Mouse (Mus musculus) urinary bladder, postnatal 10 days (tissue): ENCODE data around the gene 2610001J05Rik.
"Not testable (repeated sequence)": the region's sequence is repeated elsewhere in the genome, so short reads cannot be mapped to it uniquely, and the experiment has no call there.

Source experiments
- DNase-seq: peaks from one replicate; pipeline ENCODE4 v3.0.0; 2022; ENCODE audit warnings: low spot score

The 2610001J05Rik gene

DNA sequence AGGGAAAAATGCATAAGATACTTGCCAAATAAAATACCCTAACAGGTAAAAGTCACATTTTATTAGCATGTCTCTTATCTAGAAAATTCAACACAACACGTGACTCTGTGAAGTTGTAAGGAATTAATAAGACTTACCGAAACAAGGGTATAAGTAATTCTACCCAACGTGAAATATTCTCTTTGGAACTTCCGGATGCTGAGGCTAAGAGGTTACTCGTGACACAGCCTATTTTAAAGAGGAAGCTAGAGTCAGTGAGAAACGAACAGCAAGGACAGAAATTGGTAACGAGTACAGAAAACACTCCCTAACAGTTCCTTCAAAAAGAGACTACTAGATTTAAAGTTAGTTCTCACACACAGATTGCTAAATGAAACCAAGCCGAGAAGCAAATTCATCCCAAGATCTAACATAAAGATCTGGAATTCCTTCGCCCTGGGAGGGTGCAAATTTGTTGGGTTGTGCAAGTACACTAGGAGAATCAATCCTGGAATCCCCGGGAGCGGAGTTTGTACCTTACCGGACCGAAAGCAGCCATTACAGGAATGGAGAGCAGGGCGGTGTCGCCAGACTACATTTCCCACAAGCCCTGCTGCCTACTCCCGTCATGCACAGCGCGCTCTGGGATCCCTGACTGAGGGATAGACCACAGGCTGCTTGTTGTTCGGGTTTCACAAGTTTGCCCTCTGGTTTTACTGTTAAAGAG lies at the start of gene 2610001J05Rik:
Gene 2610001J05Rik (minus strand): TSS at position 600 of the 706 bp plus-strand sequence.
- DNase-seq = peak; percentile 54

DNA sequence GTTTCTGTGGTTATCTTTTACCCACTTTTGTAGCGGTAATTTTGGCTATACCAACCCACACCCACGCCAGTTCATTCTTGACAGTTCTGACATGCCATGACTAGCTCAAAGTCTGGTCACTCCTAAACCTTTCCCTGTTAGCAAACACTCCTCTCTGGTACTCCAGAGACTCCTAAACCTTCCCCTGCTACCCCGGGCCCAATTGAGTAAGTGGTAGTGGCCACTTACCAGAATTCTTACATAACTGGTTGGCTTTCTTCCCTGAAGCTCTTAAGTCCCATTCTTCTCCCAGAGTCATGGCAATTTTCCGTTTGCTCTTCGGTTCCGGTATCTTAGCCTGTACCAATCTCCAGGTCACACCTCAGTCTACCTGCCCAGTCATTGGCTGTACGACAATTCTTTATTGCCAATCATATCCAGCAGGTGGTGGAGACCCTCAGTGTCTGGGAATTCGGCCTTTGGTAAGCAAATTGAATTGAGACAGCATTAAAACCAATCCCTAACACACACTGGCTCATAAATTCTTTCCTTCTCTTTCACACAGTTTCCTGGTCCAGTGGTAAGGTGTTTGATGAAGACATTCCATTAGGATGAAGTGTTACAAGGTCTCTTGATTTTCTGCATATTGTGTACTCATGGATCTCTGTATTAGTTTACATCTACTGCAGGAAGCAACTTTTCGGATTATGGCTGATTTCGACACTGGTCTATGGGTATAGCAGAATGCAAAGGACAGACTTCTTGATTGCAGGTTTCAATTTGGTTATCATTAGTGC lies 38.6 kb upstream of the 2610001J05Rik start:
- no peak for DNase-seq

DNA sequence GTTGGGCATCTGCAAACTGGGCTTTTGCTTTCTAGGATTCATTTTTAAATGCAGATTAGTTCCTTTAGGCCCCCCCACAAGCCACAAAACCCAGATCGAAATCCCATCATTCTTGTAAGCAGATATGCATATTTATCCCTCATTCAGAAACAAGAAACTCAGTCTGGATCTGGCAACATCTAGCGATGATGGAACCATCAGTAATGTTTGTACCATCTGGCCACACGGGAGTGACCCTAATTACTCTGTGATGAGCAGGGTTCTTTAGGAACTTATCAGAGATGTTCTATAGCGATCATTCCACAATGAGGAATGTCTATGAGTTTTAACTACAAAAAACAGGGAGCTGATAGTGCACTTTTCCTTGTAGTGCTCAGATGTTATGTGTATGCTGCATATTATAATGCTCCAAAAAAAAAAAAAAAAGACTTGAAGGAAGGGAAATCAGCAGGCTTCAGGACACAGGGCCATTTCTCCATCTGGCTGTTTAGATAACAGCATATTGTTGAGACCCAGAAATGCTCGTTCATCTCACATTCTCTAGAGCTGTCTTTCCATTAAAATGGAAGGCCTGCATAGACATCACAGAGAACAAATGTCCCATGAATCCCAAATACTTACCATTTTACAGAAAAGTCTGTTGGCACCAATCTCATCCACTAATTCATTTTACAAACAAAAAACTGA lies 31.8 kb upstream of the 2610001J05Rik start:
- no peak for DNase-seq

DNA sequence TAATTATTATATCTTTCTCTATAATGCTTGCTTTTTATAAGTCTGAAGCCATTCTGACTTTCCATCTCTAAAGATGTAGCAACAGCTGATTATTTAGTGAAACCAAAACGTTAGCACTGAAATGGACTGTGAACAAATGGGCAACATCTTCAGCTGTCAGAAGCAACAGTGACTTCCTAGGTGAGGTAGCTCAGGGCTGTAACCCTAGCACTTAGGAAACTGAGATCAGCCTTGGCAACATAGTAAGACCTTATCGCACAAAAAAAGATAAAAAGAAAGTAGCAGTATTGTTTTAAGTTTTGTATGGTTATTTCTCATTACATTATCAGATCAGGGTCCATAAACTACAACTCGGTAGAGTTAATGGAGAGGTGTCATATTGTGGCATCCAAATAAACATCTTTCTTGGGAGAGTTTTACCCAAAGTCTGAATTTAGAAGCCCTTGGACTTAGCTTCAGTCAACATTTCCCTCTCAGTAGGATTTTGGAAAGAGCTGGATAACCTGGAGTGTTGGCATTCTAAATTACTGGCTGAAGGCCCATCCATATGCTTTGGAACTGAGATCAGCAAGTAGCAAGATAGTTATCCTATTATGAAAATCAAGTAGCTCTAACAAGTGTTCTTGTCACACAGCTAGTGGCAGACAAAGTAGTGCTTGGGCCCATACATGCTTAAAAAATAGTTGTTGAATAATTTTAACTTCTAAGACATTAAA lies 13.7 kb upstream of the 2610001J05Rik start:
- DNase-seq = no peak

DNA sequence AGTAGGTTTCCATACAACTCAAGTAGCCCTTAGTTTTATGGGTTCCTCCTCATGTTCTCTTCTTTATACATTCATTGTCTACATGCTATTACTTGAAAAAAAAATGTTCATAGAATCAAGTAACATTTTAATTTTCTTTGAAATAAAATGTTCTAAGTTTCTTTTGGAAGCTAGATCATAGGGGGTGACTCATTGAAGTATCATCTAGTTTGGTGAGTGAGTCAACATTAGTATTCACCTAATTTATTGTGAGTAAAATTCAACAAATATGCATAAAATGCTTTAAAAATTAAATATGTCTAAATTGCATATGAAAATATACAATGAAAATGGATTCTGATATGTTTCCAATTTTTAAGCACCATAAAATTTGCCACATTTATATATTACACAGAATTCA lies 11.6 kb upstream of the 2610001J05Rik start:
- DNase-seq = no peak

DNA sequence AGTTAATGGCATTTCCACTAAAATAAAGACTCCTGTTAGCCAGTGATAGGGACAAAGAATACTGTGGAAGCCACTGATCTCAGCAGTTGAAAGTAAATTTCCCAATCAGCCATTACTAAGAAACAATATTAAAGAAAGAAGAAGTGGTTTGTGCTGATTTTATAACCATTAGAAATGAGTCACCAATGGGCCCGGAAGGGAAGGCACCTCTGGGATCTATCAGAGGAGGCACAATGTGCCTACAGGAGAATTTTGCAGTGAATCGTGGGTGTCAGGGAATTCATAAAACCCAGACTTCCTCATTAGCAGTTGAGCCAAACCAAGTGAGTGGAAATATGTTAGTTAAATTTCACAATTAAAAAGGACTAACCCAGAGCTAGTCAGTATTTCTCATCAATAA lies 2.6 kb upstream of the 2610001J05Rik start:
- DNase-seq = no peak

DNA sequence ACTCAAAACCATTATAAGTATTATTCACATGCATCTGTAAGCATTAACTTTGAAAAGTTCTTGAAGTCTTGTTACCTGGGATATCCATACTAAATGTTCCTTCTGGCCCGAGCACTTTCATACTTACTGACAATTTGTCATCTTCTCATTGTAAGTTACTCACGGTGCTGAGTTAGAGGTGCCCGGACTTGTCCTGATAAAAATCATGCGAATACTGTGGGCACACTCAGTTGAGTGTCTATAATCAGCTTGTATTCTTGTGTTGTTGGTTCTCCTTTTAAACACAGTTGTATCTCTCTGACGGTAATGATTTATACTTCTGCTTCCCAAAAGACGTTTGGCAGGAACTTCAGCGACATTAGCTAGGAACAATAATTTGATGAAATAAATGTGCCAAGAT lies 758 bp upstream of the 2610001J05Rik start:
- no peak for DNase-seq

DNA sequence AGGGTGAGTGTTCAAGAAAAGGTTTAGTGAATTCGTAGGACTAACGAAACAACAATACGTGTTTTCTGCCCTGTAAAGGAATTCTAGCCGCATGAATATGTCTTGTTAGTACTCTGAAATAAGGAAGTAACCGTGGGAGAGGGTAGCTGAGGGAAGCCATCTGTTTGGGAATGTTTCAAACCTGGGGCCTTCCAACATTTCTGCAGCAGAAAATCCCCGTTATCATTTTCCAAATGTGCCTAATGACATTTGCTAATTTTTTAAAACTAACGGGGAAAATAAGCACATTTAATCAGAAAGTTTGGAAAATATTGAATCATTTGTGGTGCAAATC lies 274 bp upstream of the 2610001J05Rik start:
- no peak for DNase-seq

DNA sequence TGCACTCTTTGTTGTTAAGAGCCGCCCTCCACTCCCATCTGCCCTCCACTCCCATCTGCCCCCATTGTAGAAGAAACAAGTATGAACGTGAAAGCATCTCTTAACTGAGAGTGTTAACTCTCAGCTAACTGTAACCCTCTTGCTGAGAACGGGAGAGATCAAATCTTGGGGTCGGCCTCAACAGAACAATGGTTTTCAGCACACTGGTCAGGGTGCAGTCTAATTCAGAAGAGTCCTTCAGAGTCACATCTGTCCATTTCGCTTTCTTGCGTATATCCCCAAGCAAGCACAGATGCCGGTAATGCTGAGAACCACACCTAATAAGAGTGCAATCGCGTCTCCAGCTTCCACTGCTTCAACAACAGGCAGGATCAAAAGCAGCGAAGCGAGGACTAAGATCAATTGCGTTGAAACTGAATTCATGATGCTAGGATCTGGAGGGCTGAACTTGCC lies 1.0 kb downstream of the 2610001J05Rik start:
- no peak for DNase-seq

DNA sequence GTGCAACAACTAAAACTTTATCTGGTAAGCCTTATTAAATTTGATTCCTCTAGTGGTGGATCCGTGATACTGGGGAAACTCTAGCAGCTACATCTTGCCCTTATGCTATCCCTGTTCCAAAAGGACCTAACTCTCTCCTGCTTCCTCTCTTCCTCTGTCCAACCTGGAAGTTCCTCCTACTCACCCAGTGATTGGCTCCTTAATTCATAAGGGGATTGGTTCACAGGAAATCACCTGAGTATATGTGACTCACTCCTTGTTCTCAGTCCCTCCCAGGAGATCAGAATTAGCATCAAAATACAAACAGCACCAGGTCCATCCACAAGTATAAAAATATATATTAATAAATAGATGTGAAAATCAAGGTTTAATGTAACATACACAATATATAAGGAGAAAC lies 10.7 kb downstream of the 2610001J05Rik start:
- DNase-seq = no peak

DNA sequence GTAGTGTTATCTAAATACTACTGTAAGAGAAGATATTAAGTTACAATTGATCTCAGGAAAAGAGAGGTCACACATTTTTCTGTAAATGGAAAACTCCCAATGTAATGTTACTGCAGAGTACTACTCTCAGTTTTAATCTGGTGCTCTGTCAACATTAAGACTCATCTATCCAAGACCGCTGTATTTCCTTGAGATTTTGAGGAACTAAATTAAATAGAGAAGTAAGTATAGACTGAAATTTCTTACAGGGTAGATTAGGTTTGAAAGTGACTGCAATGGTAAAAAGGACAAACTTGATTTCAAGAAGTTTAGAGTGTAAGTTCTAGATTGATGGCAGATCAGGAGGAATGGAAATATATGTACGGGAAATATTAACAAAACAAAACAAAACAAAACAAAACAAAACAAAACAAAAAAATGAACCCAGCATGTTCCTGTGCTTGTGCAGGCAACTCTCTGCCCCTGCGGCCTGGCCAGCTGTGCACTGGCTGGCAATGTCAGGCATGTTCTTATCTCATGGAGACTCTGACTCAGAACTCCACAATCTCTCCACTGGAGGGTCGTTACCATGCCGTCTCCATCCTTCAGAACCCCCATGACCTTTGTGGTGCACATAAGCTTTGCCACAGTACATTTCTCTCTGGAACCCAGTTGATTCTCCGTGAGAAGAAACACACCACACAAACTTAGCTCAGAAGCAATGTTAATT lies 11.3 kb downstream of the 2610001J05Rik start:
- no peak for DNase-seq

DNA sequence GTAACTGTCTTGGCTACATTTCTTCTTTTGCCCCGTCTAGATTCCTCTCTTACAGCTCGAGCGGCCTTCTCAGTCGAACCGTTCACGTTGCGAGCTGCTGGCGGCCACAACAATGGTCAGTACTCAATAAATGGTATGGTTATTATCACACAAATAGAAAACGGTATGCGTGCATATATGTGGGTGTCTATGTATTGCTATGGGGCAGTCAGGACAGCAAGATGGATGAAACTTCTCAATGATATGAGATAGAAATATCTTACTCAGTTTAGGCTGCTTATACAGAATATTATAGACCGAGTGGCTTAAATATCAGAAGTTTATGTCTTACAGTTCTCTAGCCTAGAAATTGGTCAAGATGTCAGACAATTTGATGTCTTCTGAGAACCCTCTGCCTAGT lies 17.1 kb downstream of the 2610001J05Rik start:
- no peak for DNase-seq

DNA sequence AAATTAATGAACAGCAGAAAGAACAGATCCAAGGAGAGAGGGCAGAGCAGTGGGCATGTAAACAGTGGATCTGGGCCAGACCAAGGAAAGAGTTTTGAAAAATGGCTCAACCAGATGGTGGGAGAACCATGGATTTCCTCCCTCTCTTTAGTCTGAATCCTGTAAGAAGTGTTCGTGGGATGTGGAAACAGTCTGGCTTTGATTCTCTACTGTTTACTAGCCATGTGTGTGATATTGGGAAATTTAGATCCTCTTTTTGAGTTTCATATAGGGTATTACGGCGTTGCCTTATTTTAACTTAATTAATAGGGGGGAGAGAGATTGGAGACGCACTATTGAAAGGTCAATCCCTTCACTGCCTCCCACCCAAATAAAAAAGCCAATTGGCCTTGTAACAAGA lies 18.1 kb downstream of the 2610001J05Rik start:
- DNase-seq = no peak

DNA sequence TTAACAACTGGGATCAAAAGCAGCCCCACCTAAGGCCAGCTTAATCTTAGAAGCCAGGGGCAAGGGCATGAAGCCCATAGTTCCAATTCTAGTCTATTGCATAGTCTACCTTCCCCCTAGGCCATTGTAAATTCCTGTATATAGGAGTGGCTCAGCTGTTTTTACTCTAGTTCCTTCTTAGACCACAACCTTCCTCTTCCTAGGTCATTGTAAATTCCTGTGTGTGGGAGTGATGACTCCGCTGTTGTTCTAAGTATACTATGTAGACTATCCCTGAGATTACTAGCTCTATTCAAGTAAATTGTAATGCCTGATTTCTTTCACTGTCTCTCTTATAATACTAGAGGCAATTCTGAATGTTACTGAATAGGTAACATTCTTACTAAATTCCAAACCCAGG lies 25.3 kb downstream of the 2610001J05Rik start:
- DNase-seq = not testable (repeated sequence)

DNA sequence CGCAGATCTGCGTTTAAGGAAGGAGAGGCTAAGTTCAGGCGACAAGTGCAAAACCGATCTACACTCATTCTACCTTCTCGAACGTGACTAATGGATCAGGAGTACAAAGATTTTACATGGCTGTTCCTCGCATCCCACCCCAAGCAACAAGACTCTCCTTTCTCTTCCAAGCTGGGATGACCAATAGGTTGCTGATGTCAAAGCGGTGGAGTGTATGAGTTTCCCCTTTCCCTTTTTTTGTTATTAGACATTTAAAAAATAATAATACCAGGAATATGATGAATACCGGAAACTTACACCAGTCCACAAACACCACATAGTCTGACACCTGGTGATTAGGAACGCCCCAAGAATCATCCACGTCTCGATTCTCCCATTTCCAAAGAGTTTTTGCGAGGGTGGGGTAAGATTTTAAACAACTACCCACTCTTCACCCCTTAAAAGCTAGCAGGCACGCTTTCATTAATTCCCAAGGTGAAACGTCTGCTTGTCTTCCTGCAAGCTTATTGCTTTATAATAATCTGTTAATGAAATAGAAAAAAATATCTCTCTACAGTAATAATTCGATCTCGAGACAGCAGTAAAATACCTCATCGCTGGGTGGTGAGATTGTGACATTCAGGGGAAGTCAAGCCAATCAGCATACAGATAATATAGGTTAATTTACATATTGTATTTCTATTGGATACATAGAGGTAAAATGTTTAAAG lies 31.8 kb downstream of the 2610001J05Rik start, which contains the start of gene Gpr85:
Gene Gpr85 (minus strand): TSS at position 598 of the 710 bp plus-strand sequence.
- no peak for DNase-seq

DNA sequence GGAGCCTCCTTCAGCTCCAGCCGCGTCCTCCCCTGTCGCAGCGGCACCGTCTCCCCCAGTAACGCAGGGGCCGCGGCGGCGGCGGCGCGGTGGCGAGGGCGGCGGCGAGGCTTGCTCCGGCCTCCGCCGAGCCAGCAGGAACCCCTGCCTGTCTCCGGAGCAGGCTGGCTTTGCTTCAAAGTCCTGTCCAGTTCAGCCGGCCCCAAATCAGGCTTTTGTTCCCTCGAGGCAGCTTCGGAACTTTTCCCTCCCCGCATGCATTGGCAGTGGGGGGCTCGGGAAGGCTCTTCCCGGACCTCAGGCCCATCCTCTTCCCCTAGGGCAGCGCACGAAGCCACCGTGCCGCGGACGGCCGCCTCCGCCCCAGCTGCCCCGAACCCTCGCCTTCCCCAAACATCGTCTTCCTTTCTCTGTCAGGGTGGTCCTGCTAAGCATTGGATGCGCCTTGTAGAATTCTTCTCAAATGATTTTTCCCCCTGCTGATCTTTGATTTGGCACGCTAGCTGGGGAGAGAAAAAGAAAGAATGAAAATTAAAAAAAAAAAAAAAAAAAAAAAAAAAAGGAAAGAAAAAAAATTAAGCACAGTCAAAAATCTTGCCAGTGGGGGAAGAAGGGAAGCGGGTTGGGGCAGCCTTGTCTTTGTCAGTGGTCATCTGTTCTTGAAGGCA lies 32.5 kb downstream of the 2610001J05Rik start:
- DNase-seq = no peak

DNA sequence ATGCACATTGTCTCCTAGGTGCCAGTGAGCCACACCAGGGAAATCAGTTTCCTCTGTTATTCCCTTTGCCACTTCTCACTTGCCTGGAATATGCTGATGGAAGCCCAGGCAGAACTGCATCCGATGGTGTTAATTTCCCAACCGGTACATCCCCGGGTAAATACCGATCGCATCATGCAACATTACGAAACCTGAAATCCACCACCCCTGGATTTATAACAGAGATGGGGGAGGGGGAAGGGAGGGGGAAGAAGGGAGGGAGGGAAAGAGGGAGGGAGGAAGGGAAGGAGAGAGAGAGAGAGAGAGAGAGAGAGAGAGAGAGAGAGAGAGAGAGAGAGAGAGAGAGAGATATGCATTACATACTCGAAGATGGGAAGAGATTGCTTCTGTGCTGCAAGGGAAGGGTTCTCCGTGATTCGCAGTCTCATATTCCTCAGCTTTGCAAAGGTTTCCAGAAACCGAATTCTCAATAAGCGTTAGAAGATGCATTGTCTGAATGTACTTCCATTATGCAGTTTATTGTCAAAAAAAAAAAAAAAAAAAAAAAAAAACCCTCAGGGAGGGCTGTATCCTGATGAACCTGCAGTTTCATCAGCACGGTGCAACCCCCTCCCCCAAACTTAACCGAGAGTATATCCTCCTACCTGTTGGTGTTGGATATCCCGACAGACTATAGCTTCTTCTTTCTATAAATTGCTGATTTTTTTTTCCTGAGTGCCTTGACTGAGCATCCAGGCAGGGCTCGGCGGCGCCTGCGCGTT lies 33.2 kb downstream of the 2610001J05Rik start:
- no peak for DNase-seq

DNA sequence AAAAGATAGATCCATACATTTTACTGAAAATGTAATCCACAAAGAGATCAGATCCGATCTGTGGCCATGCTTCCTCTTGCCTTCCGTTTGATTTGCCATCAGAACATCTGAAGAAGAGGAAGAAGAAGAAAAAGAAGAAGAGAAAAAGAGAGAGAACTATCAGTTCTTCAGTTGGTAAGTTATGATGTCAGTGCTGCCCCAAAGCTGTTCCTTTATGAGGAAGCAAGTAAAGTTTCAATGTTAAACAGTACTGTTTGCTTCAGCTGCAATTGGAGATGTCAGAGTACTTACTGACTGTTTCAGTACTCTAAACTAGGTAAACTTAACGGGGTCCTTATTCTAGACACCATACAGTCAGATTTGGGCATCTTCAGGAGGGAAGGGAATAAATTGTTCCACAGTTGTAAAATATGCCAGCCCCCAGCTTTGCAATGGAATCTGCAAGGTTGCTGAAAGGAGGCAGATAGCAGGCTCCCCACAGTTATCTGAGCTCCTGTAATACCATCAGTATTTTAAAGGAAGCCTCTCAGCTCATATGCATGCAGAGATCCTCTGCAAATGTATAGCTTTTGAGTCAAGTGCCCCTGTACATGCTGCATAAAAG lies 34.2 kb downstream of the 2610001J05Rik start:
- no peak for DNase-seq
